Mouse (Mus musculus) embryo, embryonic 11 days (tissue): Measurements from ENCODE around the gene Mrpl16.

ENCODE experiments used
- DNase-seq: peaks from one replicate; pipeline ENCODE4 v3.0.0-alpha.2; 2015

Gene Mrpl16

DNA sequence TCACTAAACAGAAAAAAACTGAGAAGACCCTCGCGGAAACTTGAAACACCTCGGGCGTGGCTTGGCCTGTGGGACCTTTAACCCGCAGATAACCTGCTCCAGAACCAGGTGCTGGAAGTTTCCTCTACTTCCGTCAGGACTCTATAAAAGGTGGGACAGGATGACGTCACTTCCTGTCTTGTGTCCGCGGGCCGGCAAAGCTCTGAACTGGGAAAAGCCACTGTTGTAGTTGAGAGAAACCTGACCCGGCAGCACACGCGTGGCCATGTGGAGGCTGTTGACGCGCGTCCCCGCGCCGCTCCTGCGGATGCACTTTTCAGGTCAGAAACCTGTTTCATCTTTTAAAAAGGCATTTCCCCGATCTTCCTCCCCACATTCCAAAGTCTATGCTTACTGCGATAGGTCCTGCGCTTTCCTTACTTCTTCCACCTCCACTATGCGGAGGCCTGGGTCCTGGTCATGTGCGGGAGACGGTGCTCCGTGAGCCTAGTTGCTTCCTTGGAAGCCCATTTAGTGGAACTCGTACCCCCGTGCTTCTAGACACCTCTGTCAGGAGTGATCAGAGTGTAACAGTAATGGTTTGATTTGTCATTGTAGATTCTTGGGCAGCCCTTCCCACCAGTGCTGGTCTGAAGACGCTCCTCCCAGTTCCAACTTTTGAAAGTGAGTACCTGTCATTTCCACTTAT is at the start of gene Mrpl16:
TSS of gene Mrpl16 (plus strand) at position 187 of the 688 bp plus-strand sequence.
- peak; percentile 95 for DNase-seq

DNA sequence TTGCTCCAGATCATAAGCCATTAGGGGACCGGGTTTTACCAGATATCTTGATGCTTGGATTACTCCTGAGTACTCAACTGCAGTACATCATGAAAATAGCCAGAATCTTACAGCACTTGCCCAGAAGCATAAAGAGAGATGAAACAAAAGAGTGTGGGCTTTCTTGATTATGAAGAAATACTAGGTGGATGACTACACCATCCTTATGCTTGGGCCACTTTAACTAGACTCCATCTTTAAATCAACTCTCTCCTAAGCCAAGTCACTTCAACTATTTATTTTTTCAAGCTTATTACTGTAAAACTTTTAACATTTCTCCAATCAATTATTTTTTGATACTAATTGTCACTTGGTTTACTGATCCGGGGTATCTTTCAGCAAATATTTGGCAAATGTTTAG is 46.3 kb upstream of the Mrpl16 start:
- no peak for DNase-seq

DNA sequence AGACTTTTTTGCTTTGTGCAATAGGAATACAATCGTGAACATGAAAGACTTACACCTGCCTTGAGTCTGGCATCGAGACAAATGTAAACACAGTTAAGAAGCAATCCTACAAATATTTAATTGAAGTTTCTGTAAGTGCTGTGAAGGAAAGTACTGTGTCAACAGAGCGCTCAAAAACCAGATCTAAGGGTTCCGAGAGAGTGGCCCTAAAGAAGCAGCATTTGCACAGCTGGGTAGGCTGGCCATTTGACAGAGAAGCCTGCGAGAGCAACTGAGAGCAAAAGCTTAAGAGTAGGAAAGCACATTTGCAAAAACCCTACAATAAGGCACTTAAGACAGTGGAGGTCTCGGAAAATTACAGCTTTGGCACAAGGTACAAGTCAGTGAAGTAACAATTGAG is 45.9 kb upstream of the Mrpl16 start:
- no peak for DNase-seq

DNA sequence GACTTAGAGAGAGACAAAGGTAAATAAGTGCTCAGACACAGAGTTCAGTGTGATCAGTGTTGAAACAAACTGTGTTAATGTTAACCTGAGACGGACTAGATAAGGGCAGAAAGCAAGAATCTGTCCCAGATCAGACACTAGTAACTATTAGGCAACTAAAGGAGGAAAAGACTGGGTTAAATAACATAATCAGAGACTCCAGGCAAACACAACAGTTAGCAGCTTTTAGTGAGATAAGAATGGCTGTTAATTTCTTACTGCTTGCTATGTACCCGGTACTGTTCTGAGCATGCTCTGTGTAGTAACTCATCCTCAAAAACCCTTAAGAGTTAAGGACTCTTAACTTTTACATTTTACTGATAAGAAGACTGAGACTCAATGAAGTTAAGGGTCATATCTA is 44.3 kb upstream of the Mrpl16 start:
- no peak for DNase-seq

DNA sequence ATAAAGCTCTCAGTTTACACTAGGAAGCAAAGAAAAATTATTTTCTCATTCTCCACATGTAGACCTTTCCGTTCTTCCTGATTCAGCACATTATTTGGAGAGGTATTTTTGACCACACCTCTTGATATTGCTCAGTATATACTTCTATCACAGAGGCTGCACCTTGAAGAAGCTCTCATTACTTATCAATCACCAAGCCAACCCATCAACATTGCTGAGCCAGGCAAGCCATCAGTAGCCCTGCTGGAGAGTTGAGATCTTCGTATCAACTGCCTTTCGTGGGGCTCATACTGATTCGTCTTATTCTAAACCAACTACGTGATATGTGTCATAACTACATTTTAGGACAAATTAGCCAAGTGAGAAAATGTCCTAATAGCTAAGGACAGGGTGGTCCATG is 42.9 kb upstream of the Mrpl16 start:
- no peak for DNase-seq

DNA sequence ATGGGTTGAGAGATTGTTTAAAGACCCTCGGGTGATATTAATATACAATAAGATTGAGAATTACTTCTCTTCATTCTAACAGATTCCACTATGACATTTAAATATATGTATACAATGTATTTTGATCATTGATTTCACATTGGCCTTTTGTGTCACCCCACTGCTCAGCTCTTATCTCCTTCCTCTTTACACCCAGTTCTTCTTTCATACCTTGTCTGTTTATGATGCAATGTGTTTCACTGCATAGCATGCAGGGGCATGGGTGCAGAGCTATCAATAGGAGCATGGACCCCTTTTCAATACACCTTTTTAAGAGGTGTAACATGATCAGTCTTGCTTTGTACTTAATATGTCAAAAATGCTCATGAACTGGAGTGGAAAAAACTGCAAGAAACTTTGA is 39.9 kb upstream of the Mrpl16 start:
- DNase-seq = no peak

DNA sequence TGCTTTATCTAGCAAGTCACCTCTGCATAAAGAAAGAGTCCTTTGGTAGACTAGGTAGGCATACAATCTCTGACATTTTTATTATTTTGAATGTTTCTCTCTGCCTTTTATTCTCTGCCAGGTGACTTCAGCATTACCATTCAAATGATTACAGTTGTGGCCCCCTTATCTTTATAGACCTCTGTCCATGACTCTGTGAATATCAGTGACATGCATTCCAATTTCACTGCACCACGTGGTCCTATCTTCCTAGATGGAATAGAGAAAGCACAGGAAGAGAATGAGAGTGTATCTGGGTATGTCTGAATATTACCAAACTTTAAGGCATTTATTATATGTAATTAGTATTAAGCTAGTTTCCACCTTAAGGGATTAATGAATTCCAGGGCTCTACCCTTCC is 33.7 kb upstream of the Mrpl16 start:
- DNase-seq = no peak

DNA sequence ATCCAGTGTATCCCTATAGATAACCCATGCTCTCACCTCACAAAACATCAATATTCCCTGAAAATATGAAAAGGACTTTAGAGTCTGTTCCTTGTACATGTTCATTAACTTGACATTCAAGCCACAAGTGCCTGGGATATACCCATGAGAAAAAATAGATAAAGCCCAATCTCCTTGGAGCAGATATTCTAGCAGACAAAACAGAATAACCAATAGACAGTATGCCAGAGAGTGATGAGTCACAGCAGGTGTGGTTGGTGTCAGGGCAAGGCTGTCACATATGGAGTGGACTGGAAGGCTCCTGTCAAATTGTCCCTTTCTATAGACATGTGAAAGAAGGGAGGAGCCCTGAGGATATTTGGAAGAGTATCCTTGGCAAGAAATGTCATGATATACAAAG is 24.5 kb upstream of the Mrpl16 start:
- no peak for DNase-seq

DNA sequence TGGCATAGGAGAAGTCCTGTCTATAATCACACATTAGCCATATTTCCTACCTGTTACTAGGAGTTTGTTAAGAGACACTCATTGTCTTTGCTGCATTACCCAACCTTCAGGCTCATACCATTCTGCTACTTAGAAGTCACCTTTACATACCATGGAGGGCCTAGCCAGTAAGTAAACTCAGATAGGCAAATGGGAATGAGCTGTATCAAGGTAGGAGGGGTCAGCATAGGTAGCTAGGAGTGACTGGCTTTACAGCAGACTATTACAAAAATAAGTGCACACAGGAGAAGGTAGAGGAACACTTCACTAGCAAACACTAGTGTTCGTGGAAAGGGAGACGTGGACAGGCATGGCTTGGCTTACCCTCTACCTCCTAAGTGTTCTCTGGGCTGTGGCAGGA is 22.9 kb upstream of the Mrpl16 start, which contains the start of gene Gif:
TSS of gene Gif (plus strand) at position 257 of the 400 bp plus-strand sequence.
- no peak for DNase-seq

DNA sequence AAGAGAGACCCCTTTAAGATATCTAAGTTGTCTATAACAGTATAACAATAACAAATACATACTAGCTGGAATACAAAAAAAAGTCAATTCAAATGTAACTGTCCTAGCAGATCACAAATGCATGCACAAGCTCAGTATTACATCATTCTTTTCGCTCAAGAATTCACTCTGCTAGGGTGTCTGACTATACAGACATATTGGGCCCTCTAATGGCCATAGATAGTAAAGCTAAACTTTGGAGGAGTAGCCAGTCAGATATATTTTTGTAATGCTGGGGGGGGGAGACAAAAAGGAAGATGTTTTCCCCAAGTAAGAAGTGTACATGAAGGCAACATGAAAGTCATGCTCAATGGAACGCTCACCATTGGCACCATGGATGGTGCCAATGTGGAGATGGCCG is 5.1 kb upstream of the Mrpl16 start:
- DNase-seq = no peak

DNA sequence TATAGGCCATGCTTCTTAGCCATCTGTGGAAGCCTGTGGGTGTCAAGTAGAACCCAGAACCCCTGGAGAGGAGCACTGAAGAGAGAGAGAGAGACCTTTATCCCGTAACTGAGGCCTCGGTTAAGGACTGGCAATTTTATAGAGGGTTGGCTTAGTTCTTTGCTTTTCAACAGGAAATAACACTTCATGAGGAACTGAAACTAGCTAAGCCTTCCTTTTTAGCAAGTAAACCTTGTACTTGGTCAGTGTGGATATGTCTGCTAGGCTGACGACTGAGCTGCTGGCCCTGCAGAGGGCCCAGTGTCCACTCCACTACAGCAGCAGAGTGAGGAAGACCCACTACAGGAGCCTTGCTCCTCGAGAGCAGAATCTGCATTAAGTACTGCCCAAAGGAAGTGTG is 3.8 kb upstream of the Mrpl16 start:
- no peak for DNase-seq

DNA sequence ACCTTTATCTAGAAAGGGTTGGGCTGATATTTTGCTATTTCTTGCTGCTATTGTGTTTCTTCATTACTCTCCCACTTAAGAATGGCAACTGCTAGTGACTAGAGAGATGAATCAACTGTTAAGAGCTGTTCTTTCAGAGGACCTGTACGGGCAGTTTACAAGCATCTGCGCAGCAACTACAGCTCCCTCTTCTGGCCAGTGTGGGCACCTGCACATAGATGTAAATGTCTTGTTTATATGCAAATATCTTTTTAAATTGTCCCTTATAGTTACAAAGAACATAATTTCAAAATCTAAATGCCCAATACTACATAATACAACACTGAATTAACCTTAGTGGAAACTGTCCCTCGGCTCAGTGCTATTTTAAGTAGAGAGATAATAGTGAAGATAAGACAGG is 2.0 kb upstream of the Mrpl16 start:
- peak; percentile 72 for DNase-seq

DNA sequence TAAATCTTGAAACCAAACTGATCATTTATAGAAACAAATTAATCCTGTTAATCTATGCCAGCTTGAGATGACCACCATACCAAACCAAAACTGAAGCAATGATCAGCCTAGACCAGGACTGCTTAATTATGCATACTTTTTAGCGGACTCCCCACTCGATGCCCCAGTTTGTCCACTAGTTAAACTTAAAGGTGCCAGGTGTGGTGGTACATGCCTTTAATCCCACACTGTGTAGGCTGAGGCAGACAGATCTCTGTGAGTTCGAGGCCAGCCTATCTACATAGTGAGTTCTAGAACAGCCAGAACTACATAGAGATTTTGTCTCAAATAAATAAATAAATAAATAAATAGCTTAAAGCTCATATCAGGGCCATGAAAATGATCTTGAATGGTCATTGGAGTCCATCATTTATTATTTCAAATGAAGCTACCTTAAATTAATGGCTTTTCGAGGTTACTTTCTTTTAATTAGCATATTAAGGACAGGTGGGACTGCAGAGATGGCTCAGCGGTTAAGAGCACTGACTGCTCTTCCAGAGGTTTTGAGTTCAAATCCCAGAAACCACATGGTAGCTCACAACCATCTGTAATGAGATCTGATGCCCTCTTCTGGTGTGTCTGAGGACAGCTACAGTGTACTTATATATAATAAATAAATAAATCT is 802 bp upstream of the Mrpl16 start:
- DNase-seq = no peak

DNA sequence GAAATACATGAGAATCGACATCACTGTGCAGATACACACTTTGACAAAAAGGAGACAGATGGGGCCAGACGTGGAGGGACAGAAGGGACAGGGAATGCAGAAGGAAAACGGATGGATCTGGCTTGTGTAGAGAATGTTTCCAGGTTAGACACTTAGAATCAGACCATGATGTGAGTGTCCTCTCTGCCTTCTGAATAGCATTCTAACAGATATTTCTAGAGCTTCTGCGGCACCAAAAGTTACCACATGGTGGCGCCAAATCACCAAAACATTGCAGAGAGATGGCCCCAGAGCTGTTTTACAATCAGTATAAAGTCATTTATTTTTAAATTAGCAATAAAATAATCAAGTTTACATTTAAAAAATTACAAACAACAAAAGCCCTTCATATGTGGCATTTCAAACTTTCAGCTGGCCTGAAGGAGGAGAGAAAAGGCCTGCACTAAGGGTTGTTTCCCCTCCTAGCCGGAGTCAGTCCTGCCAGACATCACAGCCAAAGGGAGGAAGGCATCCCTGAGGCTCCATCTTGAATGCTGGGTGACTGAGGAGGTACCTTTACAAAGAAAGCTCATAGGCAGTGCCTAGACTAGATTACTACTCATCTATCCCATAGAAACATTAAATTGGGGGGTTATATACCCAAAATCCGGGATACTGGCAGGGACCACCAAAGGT is 7.1 kb downstream of the Mrpl16 start:
- DNase-seq = peak; percentile 62

DNA sequence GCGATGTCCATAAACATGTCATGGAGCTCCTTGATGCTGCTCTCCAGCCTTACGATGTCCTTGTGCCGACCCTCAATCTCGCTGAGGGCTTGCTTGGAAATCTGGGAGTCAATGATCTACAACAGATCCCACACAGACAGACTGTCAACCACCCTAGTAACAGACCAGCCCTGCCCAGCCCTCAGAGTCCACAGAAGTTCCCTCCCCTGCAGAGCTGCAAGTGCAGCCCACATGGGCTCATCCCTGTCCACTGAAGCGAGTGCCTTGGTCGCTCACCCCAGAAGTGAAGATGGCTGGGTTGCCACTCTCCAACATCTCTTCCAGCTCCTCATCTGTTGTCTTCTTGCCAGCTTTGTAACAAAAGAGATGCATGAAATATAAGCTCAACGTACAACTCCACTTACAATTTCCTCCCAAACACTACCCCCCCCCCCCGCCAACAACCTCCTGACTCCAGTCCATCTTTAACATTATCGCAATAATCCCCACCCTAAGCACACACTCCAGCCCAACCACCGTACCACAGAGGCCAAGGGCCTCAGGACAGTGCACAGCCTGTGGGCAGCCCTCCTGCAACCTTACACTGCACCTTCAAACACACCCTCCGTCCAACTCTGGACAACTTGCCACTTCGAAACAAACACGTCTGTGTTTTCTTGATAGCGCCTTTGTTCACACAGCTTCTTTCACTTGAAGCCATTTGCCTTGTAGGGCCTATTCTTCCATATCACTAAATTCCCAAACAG is 15.4 kb downstream of the Mrpl16 start:
- no peak for DNase-seq

DNA sequence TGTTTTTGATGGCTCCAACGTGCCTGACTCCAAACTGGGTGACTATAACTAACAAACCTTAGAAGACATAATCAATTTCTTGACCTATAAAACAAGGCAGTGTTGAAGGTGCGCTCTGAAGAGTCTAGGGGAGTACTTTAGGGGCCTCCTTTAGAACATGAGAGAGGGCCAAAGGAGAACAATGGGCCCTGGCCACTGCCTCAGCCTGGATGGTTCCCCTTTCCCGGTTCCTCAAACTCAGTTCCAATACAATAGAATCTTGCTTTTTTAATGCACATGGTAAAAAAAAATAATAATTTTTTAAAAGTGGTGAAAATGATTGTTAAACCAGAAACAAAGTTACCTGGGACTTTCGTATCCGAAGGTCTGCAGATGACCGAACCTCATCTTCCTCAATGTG is 17.6 kb downstream of the Mrpl16 start:
- DNase-seq = no peak

DNA sequence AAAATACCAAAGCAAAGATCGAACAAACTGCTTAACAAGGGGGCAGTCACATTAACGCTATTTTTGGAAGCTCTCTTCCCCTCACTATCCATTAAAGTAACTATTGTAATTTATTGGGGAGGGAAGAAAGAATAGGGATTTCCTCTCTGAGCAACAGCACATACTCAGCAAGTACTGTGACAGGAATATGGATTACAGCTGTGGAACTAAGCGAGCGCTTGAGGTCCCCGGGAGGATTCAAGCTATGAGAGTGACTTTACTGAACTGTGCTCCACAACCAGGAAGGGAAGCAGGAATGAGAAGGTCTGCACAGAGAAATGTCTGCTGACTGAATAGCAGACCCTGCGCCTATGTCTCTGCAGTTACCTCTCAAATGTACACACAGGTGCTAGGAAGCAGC is 18.7 kb downstream of the Mrpl16 start:
- DNase-seq = no peak

DNA sequence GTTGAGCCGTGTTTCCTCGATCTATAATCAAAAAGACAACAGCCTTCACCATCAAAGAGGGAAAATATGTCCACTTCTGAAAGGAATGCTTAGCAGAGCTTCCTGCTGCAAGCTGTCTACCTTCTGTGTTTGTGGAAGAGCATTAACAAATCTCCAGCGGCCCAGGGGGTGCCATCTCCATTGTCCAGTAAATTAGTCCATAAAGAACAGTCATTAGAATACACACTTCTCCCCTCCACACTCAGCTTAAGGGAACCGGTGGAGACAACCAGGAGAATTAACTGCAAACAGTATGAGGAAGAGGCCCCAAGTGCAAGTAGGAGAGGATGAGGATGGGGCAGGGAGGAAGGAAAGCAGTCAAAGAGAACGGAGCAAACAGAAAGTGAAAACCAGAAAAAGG is 21.6 kb downstream of the Mrpl16 start:
- DNase-seq = no peak

DNA sequence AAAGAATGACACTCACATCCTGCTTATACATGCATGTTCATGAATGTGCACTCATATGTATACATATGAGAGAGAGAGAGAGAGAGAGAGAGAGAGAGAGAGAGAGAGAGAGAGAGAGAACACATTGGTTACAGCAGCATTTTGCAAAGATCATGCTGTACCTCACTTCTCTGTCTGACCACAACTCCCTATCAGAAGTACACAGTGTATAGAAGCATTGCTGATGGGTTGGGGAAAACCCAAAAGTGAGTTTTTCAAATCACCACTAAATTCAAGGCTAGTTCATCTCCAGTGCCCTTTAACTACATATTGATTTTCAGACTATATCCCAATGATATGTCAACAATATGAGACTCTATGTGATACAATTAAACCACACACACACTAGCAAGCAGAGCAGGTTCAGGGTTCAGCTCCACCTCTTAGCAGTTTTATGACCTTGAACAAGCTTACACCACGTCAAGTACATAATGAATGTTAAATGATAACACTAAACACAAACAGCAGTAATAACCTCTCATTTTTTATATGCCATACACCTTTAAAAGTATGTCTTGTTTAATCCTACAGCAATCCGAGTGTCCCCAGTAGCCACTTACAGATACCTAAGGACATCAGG is 23.7 kb downstream of the Mrpl16 start:
- DNase-seq = no peak

DNA sequence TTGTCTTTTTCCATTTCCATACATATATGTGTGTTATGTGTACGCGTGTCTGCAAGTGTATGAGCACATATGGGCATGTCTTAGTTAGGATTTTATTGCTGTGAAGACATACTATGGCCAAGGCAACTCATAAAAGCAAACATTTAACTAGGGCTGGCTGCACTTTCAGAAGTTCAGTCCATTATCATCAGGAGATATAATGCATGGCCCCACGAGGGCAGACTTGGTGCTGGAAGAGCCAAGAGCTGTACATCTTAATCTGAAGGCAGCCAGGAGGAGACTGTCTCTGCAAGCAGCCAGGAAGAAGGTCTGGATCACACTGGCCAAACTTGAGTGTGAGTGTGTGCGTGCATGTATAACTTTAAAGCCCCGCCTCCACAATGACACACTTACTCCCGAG is 24.3 kb downstream of the Mrpl16 start:
- DNase-seq = no peak

DNA sequence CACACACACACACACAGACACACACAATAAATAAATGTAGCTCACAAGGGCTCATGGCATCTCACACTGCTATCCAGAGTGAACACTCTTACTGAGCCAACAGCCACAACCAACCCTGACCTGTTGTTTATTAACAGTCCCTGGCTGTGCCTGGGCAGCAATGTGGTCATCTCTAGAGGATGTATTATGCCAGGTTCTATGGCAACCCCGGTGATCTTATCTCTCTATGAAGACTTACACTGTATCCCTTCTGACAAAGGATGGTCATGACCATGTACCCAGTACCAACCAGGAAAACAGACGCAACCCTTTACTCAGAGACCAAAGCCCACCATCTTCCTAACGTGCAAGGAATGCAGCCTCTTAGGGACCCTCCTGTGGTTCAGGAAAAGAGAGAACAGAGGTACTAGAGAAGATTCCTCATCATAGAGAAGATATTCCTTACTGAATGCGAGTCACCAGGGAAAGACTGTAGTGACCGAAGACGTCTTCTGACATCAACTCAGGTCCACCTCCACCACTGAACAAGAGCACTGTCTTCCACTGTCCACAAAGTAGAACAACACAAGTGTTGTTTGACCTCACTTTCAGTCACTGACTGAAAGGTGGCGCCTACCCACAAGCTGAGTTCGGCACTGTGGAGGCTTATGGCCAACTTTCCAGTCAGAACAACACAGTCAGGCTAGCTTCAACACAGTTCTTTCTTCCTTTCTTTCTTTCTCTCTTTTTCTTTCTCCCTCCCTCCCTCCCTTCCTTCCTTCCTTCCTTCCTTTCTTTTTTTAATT is 30.5 kb downstream of the Mrpl16 start:
- DNase-seq = no peak

DNA sequence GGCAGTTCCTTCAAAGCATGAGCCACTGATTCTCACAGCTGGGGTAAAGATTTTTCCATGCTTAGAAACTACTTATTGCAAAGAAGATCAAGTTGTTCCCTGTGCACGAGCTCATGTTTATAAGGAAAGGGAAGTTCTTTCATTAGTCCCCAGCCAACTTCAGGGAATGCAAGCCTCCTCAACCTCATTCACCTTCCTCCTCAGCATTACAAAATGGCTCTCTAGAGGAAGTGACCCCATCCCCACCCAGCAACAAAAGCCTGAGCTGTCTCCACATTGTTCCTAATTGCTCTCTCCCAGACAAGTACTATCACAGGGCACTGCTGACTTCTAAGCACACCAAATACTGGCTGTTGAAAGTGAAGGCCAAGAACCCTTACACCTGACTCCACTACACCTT is 34.2 kb downstream of the Mrpl16 start:
- DNase-seq = no peak
